Mouse (Mus musculus) adrenal gland, postnatal 14 days (tissue): ENCODE results near the gene Ddt. TPM values are rescaled to one million over a fixed set of nuclear protein-coding genes. Genes with fewer than 3 reads are reported as not detected.

Experiments
- DNase-seq: peaks from one replicate; pipeline ENCODE4 v3.0.0; 2021; ENCODE audit warnings: mixed read lengths
- long read RNA-seq, 2 experiments: library from polyadenylated mRNA; stranded (forward); transcript quantifications; one replicate each; pipeline ENCODE4 v2.0.0; 2021
- total RNA-seq: library from RNA; stranded (reverse); gene quantifications from 2 replicates; pipeline ENCODE4 v1.2.3, GENCODE M21; 2021

Gene Ddt
- total RNA-seq = 210 and 231 TPM in 2 replicates
- long read RNA-seq, experiment 1, transcript Ddt-202 (2 exons, 574 nt) = minor isoform, 5 of 142 reads
- long read RNA-seq, experiment 1, transcript Ddt-201 (3 exons, 649 nt) = major isoform, 128 of 142 reads
- long read RNA-seq, experiment 1, partial matches to known transcripts = 0 of 142 reads
- long read RNA-seq, experiment 1, other reads (novel, unspliced or antisense) = 9 of 142 reads
- long read RNA-seq, experiment 2, transcript Ddt-201 (3 exons, 649 nt) = major isoform, 184 of 204 reads
- long read RNA-seq, experiment 2, transcript Ddt-202 (2 exons, 574 nt) = minor isoform, 5 of 204 reads
- long read RNA-seq, experiment 2, partial matches to known transcripts = 5 of 204 reads
- long read RNA-seq, experiment 2, other reads (novel, unspliced or antisense) = 10 of 204 reads

DNA sequence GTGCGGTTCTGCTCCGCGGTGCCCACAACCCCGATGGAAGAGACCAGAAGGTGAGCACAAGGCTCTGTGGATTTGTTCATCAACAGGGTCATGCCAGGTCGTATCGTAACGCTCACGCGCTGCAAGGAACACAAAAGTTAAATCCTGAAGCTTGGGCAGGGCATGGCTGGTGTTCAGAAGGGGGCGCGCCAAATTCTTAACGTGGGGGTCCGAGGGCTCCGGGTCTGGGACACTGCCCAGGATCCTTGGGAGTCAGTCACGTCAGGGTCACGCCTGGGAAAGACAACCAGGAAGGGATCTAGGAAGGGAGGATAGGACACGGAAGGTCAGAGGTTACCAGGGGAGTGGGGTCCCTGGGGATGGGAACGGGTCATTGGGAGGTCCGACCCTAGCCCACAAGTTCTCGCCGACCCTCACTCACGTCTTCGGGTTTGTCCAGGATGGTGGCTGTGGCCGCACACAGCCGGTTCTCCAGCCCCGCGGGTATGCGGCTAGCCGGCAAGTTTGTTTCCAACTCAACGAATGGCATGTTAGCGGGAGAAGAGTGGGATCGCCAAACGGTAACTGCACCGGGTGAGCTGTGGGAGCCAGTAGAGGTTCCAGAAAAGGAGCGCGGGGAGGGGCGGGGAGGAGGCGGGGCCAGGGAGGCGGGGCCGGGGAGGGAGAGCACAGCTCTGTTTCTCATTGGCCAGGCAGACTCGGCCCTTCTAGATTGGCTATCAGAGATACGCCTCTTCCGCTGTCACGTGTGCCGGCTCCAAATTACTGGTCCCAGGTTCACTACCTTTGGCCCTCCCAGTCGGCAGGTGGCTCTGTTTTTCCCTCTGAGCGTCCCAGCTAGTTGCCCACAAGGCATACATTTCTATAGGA lies at the start of gene Ddt:
Ddt (minus strand) TSS at position 620 of the 870 bp plus-strand sequence.
- peak; percentile 95 for DNase-seq

DNA sequence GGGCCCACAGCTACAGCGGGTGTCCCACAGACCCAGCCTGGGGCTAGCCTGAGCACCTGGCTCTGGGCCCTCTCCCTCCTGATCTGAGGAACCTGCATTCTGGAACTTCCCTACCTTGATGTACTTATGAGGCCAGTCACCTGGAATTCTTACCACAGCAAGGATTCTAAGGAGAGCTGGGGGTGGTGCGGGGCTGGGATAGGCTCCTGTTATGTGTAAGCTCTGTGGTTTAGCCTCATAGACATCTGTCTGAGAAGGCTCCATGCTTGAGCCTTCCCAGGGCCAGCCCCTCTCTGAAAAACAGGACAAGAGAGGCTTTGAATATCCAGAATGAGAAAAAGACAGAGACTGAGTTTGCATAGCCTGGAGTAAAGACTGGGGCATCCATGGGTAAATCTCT lies 49.2 kb upstream of the Ddt start, which contains the start of gene Gstt4:
Gstt4 (minus strand) TSS at position 101 of the 400 bp plus-strand sequence.
- no peak for DNase-seq

DNA sequence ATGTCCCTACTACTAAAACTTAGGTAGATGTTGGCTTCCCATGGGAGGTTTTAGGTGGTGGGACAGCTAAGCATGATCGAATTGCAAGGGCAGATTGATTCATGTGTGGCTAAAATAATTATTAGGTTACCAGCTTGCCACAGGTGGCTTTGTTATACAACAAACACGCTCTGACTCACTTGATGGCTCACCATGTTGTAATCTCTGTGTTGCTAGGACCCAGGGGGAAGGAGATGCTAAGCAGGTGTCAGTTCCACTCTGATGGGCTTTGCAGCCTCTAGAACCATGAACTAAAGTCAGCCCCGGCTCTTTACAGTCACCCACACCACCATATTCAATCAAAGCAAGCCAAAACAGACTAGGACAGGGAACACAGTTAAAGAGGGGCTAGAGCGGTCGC lies 46.7 kb upstream of the Ddt start:
- DNase-seq = no peak

DNA sequence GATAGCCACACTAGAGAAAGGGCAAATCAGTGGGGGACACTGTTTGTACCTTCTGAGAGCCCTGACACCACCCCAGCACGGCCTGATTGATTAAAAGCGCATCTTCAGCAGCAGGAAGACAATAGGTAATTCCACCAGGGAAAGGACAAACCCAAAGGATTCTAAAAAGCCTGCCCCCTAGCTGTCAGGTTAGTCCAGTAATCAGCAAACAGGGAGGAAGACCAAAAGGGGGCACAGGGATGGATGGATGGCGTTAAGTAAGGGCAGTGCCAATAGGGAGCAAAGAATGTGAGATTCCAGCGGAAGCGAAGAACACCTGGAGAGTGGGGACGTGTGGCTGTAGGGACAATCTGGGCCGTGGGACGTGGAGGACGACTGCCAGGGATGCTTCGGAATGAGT lies 45.4 kb upstream of the Ddt start:
- DNase-seq = no peak

DNA sequence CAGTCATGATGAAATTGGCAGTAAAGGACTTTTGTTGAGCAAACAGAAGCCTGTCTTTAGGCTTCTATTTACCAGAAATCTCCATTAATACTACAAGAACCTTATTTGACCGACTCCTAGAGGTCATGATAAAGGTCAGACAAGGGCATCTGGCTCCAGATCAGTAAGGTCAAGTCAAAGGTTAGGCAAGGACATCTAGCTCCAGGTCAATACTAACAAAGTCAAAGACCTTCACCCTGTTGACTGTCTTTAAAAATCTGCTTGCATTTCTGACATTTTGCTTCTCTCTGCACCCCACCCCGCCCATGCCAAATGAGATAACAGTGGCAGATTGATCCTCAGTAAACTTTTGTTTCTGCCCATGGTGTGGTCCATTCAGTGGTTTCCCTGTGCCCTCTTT lies 31.0 kb upstream of the Ddt start:
- DNase-seq = no peak

DNA sequence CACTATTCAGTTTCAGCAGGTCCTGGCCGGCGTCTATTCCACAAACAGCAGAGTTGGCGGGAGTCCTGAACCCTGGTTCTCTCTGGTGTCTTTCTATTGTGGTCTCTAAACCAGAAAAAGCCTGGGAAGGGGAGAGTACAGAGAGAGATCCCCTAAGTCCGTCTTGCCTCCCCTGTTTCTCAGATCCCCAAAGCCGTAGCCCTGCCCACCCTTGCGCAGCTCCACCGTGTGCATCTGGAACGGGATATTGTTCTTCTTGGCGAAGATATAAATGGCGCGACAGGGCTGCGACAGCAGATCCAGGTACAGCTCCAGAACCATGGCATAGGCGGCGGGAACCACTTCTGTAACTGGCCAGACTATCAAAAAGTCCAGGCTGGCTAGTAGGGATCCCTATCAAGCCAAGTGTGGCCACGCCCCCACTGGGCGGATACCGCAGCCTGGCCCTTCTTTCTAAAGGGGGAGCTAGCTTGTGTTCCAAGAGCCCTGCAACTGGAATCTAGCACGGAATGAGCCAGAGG lies 25.0 kb upstream of the Ddt start, which contains the start of gene Gstt1:
Gstt1 (minus strand) TSS at position 409 of the 521 bp plus-strand sequence.
- peak; percentile 79 for DNase-seq

DNA sequence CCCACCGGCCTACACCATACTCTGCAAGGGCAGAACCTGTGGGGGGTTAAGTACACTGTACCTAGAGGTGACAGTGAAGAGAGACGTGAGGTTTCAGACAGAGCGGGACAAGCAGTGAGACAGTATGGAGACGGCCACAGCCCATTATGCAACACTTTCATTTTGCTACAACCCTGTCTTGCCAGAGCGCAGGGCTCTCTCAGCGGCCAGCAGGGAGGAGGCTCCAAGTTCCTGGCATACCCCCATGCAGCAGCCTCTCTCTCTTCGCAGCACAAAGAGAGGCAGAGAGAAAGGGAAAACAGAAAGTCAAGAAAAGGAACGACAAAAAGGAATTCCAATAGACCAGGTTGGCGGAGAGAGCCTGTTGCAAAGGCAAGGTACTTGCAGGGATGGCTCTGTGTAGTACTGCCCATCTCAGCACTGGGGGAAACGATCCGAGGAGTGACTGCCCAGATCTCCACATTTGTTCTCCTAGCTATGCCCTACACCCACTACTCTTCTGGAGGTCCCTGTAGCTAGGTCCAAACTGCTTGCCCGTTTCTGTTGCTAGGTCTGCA lies 24.5 kb upstream of the Ddt start:
- DNase-seq = peak; percentile 71

DNA sequence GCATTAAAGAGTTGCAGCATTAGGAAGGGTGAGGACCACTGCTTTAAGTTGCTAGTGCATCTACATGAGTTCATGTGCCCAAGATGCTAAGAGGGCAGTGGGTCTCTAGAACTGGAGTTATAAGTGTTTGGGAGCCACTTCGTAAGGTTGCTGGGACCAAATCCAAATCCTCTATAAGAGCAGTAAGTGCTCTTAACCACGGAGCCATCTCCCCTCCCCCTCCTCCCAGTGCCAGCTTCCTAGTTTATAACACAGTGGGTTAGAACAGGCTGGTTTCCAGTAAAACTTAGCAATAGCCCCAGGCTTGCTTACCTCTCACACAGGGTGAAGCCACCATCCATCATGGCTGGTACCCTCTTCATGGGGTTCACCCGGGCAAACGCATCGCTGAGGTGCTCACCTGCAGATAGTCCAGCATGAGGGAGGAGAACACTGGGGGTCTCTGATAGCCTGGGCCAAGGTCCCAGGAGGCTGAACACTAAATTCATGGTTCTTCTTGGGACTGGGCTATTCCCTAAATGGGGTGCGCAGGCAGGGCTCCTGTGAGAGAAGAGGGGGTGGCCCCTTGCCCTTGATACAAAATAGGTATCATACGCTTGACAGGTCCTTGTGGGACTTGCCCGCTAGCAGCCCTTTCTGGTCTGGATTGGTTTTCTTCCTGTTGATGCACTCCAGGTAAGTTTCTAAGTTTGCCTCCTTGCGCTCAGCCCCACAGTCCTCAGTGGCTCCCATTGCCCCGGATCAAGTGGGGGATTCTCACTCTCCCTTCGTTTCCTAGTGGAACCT lies 23.7 kb upstream of the Ddt start:
- DNase-seq = no peak

DNA sequence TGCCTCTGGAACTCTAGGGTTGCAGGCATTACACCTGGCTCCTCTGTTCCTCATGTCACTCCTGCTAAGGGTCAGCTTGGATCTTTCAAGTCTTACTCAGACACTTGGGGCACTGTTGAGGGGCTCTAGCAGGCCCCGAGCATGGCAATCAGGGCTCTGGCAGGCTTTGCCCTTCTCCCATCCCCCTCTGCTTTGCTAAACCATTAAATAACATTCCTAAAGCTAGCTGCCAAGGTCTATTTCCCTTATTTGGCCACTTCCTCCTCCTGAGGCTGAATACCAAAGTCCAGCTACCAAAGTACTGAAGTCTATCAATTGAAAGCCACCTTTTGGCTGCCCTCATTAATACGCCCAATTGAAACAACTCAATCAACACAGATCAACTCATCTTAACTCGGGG lies 21.7 kb upstream of the Ddt start:
- peak; percentile 59 for DNase-seq

DNA sequence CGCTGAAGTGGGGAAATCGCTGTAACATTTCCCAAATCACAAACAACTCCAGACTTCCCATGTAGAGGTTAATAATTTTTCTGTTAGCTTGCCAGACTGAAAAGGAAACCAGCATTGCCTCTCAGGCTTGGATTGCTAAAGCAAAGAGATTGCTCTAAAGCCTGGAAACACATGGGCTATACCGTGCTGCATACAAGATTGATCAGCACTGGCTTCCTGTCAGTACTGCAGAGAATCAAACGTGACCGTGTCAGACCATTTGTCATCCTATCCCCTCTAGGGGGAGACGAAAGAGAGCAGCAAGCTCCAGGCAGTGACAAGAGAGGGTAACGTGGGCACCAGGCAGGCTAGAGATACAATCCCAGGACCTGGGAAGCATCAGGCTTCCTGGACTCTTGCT lies 17.6 kb upstream of the Ddt start:
- no peak for DNase-seq

DNA sequence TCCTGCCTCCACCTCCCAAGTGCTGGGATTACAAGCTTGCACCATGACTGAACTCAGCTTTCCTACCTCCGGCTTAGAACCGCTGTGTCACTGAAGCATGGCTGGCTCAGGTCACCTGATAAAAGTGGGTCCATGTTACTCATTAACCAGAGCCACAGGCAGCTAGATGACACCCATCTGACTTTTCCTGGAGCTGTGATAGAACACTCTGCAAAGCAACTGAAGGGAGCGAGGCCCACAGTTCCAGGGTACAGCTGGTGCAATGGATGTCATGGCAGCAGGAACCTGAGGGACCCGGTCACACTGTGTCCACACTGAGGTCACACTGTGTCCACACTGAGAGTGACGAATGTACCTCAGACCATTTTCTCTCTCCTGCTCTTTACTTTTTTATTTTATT lies 16.6 kb upstream of the Ddt start:
- DNase-seq = no peak

DNA sequence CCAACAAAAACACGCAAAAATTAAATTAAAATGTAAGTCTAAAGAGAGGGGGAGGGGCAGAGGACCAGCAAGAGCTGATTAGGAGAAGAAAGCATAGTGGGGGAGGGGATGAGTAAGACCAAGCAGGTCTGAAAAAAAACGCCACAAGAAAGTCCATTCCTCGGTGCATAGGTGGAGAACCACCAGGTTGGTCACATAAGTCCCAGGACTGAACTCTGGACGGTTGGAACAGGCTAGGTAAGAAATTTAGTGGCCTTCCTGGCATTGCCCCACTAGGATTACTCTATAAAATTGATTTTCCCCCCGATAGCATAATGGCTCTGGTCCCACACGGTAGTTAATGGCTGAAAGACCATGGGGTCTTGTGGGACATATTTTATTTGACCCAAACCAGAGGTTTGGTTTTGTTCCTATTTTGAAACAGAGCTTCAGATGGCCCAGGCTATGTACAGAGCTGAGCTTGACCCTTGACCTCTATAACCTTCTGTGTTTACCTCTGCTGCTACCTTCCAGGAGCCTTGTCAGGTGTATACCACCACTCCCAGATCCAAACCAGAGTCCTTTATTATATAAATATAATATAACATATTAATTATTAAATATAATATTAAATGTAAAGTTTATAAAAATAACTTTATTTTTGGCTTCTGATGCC lies 16.0 kb upstream of the Ddt start:
- DNase-seq = no peak

DNA sequence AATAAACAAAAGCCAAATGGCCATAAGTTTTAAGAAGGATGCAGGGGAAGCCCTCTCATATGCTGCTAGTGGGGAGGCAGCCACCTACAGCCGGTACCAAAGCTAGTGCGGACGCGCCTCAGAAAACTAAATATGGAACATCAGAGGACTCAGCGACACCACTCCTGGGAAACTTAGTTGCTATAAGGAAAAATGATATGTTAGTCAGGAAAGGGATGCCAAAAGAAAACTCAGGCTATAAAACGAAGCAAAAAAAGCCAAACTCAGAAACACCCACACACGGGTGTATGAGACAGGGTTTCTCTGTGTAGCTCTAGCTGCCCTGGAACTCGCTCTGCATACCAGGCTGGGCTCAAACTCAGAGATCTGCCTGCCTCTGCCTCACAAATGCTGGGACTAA lies 15.1 kb upstream of the Ddt start:
- no peak for DNase-seq

DNA sequence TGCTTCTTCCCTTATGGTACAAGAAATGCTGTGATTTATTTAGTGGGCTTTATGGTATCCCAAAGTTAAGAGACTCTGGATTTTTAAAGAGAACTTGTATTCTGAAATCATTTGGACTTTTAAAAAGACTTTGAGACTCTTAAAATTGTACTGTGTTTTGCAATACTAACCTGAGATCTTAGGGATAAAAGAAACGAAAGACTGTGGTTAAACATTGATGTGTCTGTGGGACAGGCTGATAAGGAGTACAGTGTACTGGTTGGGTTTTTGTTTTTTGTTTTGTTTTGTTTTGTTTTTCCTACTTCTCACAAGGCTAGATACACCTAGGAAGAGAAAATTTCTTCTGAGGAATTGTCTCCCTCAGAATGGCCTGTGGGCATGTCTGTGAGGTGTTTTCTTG lies 12.2 kb upstream of the Ddt start:
- no peak for DNase-seq

DNA sequence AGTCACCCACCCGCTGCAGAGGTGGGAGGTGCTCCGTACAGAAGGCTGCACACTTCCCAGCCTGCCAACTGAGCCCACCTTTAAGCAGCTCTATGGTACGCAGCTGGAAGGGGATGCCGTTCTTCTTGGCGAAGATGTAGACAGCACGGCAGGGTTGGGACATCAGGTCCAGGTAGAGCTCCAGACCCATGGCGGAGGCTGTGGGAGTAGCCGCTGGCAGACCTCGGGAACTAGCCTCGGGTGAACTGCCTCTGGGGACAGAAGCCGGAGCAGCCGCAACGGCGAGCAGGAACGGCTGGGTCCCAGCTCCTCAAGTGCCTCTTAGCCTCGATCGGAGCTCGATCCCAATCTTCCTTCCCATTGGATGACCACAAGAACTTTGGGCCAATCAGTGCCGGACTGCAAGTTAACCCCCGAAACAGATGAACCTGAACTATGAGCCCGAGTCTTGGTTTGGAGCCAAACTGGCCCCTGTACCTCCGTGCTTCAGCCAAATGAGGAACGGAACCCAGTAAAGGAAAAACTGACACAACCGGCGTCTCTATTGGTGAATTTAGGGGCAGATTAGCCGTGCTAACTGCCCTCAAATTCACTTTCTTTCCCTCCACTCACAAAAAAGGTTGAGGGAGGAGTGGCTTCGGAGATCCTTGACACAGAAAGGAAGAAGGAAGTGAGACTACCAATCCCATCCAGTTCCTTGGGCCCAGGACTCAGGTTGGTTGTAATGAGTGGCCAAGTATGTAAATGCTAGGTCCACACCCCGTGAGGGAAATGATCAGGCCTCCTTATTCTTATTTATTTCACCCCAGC lies 7.8 kb upstream of the Ddt start, which contains the start of the genes Gm20441 and Gstt3:
Gm20441 (minus strand) TSS at position 186 of the 810 bp plus-strand sequence.
Gstt3 (minus strand) TSS at position 646 of the 810 bp plus-strand sequence.
- DNase-seq = peak; percentile 84

DNA sequence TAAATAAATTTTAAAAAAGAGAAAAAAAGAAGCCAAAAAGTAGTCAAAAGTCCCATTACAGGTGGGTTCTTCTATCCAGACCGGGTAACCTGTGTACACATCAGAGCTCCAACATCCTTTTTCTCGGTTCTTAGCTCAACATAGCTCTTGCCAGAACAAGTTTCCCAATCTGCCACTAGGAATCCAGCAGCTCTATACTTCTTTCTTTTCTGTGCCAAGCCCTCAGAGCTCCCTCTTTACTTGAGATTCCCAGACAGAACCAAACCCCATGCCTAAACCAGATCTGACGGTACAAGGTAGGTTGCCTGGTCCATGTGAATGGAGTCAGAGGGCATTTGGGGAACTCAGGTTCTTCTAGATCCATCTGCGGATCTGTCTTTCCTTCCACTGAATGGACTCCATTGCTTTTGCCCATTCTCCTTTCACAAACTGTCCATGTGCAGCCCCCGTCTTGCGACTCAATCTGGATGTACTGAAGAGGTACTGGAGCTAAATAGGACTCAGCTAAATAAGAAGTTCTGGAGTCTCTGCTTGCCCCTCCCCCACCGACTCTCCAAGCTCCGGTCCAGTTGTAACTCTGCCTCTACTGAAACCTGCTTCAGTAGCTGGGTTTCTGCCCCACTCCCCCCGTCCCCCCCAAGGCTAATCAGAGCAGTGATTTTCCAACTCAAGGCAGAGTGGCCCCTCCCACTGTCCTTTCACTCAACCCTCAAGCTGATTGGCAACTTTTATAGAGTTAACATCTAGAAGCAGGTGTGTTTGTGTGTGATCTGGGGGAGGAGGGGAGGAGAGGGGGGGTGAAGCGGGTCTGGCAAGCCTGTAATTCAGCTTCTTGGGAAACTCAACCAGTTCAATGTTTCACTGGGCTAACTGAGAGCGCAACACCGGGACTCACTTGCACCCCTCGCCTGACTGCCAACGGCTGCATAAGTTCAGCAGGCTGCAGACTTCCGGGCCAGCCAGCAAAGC lies 6.3 kb upstream of the Ddt start:
- DNase-seq = peak; percentile 30

DNA sequence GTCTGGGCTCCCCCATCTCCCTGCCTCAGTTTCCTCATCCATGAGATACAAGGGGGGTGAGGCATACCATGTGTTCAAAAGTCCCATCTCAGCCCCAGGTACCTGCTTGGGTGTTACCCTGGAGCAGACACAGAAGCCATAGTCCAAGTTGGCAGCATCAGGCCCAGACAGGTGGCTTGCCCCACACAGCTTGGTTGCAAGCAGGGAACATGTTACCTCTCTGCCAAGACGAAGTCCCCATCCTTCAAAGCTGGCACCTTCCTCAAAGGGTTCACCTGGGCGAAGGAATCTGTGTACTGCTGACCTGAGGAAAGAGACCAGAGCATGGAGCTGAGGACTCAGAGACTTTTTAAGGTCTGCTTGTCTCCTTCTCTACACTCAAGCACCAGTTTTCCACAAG lies 4.7 kb upstream of the Ddt start:
- DNase-seq = no peak

DNA sequence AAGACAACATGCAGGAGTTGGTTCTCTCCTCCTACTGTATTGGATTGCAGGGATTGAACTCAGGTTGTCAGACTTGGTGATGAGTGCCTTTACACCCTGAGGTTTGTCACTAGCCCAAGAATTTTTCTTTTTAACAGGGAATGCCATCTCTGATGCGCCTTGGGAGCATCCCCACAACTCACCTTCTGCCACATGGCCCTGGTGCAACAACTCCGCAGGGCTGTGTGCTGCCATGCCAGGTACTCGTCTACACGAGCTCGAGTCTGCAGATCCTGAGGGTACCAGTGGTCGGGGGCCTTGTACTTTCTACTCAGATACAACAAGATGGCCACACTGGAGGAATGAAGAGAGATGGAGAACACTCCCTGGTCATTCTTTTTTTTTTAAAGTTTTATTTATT lies 3.3 kb upstream of the Ddt start:
- no peak for DNase-seq

DNA sequence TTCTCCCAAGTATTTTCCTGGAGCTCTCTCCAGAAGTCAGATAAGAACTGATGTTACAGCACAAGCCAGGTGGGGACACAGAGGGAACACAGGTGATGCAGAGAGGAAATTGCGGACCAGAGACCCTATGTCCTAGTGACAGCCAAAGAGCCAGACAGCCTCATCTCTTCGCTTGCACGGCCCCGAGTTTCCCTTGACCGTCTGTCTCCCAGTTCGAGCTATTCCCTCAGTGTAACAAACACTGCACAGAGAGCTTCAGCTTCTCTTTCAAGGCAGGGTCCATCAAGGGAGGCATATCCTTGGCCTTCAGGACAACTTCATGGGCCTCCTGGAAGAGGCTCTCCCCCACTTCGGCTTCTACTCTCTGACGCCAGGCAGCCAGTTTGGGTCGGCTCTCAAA lies 1.4 kb upstream of the Ddt start:
- no peak for DNase-seq
